Mouse (Mus musculus): ENCODE measurements around the gene Cryzl1.

- no peak for TF ChIP-seq CTCF (IDR thresholded peaks at IDR 0.05; ENCODE audit: control insufficient read depth, insufficient read depth, insufficient replicate concordance, low read depth, low read length)
- TF ChIP-seq POLR2A (IDR thresholded peaks at IDR 0.05; ENCODE audit: control insufficient read depth, low read depth, low read length), result no peak
Observed at GRCm38 (mm10) chr16:91685526-91685925, 43.2 kb downstream of the Cryzl1 start.

All from testis, adult 2 months (tissue).